Mouse (Mus musculus) telencephalon, adult 2 months (tissue): ENCODE data around the gene Fbf1.
"Not testable (repeated sequence)": the region's sequence is repeated elsewhere in the genome, so short reads cannot be mapped to it uniquely, and the experiment has no call there.

Experiments used
- DNase-seq: peaks from one replicate; pipeline ENCODE4 v3.0.0-alpha.2; 2011; ENCODE audit warnings: low read depth, low spot score

The Fbf1 gene

GRCm38 (mm10) chr11:116134171-116134570 is 33.8 kb downstream of the Fbf1 start:
- DNase-seq: no peak

- DNase-seq: no peak
Observed at GRCm38 (mm10) chr11:116133497-116133896, 34.5 kb downstream of the Fbf1 start.

- no peak for DNase-seq
Observed at GRCm38 (mm10) chr11:116132366-116133333, 35.3 kb downstream of the Fbf1 start.

- no peak for DNase-seq
Observed at GRCm38 (mm10) chr11:116131349-116132170, 36.4 kb downstream of the Fbf1 start.

GRCm38 (mm10) chr11:116130488-116131205 is 37.3 kb downstream of the Fbf1 start, which contains the start of gene Trim65:
Gene Trim65 (minus strand): TSS chr11:116131128.
- peak; percentile 77 for DNase-seq

- DNase-seq: no peak
Observed at GRCm38 (mm10) chr11:116129993-116130487, 37.9 kb downstream of the Fbf1 start.

- DNase-seq: no peak
Observed at GRCm38 (mm10) chr11:116129091-116129790, 38.7 kb downstream of the Fbf1 start.

- DNase-seq: no peak
Observed at GRCm38 (mm10) chr11:116127986-116128385, 40.0 kb downstream of the Fbf1 start.

GRCm38 (mm10) chr11:116127156-116127980 is 40.6 kb downstream of the Fbf1 start, which contains the start of gene Trim47:
Gene Trim47 (minus strand): TSS chr11:116127210.
- DNase-seq: no peak

GRCm38 (mm10) chr11:116126261-116126660 is 41.7 kb downstream of the Fbf1 start:
- DNase-seq: no peak

- not testable (repeated sequence) for DNase-seq
Observed at GRCm38 (mm10) chr11:116121731-116122245, 46.2 kb downstream of the Fbf1 start.

- DNase-seq: no peak
Observed at GRCm38 (mm10) chr11:116117819-116118218, 50.1 kb downstream of the Fbf1 start.

GRCm38 (mm10) chr11:116117241-116117640 is 50.7 kb downstream of the Fbf1 start:
- no peak for DNase-seq

GRCm38 (mm10) chr11:116111611-116112203 is 56.3 kb downstream of the Fbf1 start:
- no peak for DNase-seq

GRCm38 (mm10) chr11:116111067-116111466 is 56.9 kb downstream of the Fbf1 start:
- no peak for DNase-seq

GRCm38 (mm10) chr11:116110540-116110939 is 57.4 kb downstream of the Fbf1 start:
- DNase-seq: no peak

GRCm38 (mm10) chr11:116110131-116110530 is 57.8 kb downstream of the Fbf1 start:
- DNase-seq: no peak

GRCm38 (mm10) chr11:116109441-116110081 is 58.4 kb downstream of the Fbf1 start:
- DNase-seq: no peak
